ENCODE assay signal across 1 mouse cellular context in the genomic region with DNA sequence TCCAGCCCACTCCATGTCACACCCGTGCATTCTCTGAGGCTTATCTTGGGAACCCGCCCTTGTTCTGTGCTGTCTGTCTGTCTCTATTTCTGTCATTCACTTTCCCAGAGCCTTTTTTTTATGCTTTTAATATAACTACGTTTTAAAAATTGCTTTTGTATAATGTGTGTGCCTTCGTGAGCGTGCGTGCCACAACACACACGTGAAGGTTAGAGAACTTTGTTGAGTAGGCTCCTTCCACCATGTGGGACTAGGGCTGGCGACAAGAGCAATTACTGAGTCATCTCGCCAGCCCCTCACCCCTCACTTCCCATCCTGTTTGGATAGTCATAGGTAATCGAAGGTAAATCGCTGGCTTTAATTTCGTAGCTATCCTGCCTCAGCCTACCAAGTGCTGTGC.
TF ChIP-seq lines count a peak whose summit lies in the region.

No protein-coding gene starts in this region.

TF ChIP-seq in ES-E14, 5 proteins besides CTCF, POLR2A, EP300 and RAD21:
- TF ChIP-seq HCFC1 (IDR thresholded peaks at IDR 0.05; ENCODE audit: borderline replicate concordance, insufficient read depth, low read length) (no peak), ZNF384 (IDR thresholded peaks at IDR 0.05; ENCODE audit: low read depth, low read length) (no peak), ZC3H11A (IDR thresholded peaks at IDR 0.05; ENCODE audit: borderline replicate concordance, low read depth, low read length) (no peak), CHD2 (IDR thresholded peaks at IDR 0.05; ENCODE audit: low read depth, low read length) (no peak), MAFK (IDR thresholded peaks at IDR 0.05; ENCODE audit: insufficient read depth, low read depth, low read length) (no peak)
